Mouse (Mus musculus): ENCODE data around the gene Mrpl23.

- TF ChIP-seq CTCF (IDR thresholded peaks at IDR 0.05; ENCODE audit: control insufficient read depth, insufficient read depth, insufficient replicate concordance, low read depth, low read length) (no peak), POLR2A (IDR thresholded peaks at IDR 0.05; ENCODE audit: control insufficient read depth, low read depth, low read length) (no peak)
Observed at GRCm38 (mm10) chr7:142506501-142506900, 26.0 kb upstream of the Mrpl23 start.
